Mouse (Mus musculus) midbrain, embryonic 14.5 days (tissue): Measurements from ENCODE around the gene Retsat. TPM values are rescaled to one million over a fixed set of nuclear protein-coding genes. Genes with fewer than 3 reads are reported as not detected.

Experiments used
- ATAC-seq: fragments of 200-750 bp; cut with Nextera tagmentation; 2 replicates; pipeline ENCODE4 v1.8.0; 2017; ENCODE audit warnings: moderate number of reproducible peaks, moderate library complexity; ENCODE audit not compliant: low FRiP score, low TSS enrichment
- DNase-seq: peaks from one replicate; pipeline ENCODE4 v3.0.0-alpha.2; 2015
- H3K27ac ChIP-seq: fragments of 300-500 bp; sonication (generic); replicated peaks from 2 replicates; pipeline ENCODE4 v1.5.1; 2014; ENCODE audit warnings: mild to moderate bottlenecking, low read depth, low read length, moderate library complexity
- H3K27me3 ChIP-seq: fragments of 300-500 bp; sonication (generic); 2 replicates; pipeline ENCODE4 v1.6.1; 2014; ENCODE audit warnings: low read length, control low read depth, mixed read lengths; ENCODE audit not compliant: control insufficient read depth, insufficient read depth
- H3K36me3 ChIP-seq: fragments of 300-500 bp; sonication (generic); 2 replicates; pipeline ENCODE4 v1.6.1; 2014; ENCODE audit warnings: low read length, control low read depth; ENCODE audit not compliant: control insufficient read depth, insufficient read depth
- H3K4me1 ChIP-seq: fragments of 300-500 bp; sonication (generic); 2 replicates; pipeline ENCODE4 v1.6.1; 2014; ENCODE audit warnings: mild to moderate bottlenecking, antibody characterized with exemption, low read length, control low read depth; ENCODE audit not compliant: control insufficient read depth, insufficient read depth
- H3K4me2 ChIP-seq: fragments of 300-500 bp; sonication (generic); 2 replicates; pipeline ENCODE4 v1.6.1; 2014; ENCODE audit warnings: mild to moderate bottlenecking, low read length, moderate library complexity
- H3K4me3 ChIP-seq: fragments of 300-500 bp; sonication (generic); replicated peaks from 2 replicates; pipeline ENCODE4 v1.5.1; 2014; ENCODE audit warnings: low read depth, low read length
- H3K9ac ChIP-seq: fragments of 300-500 bp; sonication (generic); replicated peaks from 2 replicates; pipeline ENCODE4 v1.6.1; 2014; ENCODE audit warnings: mild to moderate bottlenecking, low read length, moderate library complexity
- H3K9me3 ChIP-seq: fragments of 300-500 bp; sonication (generic); 2 replicates; pipeline ENCODE4 v1.6.1; 2016; ENCODE audit warnings: low read length, control low read depth, mixed read lengths; ENCODE audit not compliant: control insufficient read depth
- WGBS: fragments of 180-500 bp; shearing (Covaris S2); extraction: QIAGEN DNeasy Blood & Tissue Kit; methylation state at CpG from one replicate; pipeline ENCODE4 v1.1.7; 2014; 5-methylcytosine and 5-hydroxymethylcytosine counted together
- polyA plus RNA-seq: library from polyadenylated mRNA; unstranded; fragments of >200 nt; fragmentation: Nextera tagmentation; extraction: Ambion mirVana; gene quantifications from 2 replicates; pipeline ENCODE4 v1.2.1, GENCODE M21; 2014

Gene Retsat
- 4.2 and 5.1 TPM in 2 replicates for polyA plus RNA-seq

DNA sequence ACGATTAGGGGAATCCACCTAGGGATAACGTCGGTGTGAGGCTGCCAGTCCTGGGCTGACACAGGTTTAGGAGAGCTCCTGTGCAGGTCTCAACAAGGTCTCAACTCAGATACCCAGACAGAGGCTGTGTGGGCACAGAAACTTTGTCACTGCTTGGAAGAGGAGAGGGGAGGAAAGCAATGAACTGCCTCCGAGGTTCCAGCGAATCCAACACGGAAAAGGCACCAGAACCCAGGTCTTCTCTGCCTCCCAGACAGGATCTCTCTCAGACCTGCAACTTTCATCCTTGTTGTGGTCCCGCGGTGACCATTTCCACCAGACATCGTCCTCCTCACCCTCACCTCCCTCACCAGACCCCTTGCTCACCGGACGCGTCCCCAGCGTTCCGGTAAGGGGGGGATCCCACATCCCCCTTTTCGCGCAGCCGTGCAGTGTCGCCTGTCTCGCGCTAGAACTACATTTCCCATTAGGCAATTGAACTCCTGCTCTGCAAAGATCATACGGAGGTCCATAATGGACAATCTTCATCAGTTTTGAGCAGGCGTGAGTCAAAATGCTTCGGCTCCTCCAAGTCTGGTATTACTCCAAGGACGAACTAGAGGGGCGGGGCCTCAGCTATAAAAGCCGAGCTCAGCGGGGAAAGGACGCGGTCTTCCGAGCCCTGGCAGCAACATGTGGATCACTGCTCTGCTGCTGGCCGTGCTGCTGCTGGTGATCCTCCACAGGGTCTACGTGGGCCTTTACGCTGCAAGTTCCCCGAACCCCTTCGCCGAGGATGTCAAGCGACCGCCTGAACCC, at the start of gene Retsat, which contains the start of gene Elmod3:
TSS of gene Retsat (plus strand) at position 520 of the 798 bp plus-strand sequence.
TSS of gene Elmod3 (minus strand) at position 458 of the 798 bp plus-strand sequence.
- H3K9me3 ChIP-seq = no peaks in the 10 kb centered on the region
- peak within 1 kb of the TSS; percentile 69 for H3K9ac ChIP-seq
- peak; percentile 90 for ATAC-seq
- no peaks in the 10 kb centered on the region for H3K27me3 ChIP-seq
- H3K27ac ChIP-seq = peak within 1 kb of the TSS; percentile 46
- H3K4me3 ChIP-seq = peak within 1 kb of the TSS; percentile 61
- DNase-seq = peak; percentile 95
- 1% methylated on average over 38 of the region's 38 CpGs for WGBS
- peaks cover 13% of the 10 kb centered on the region; the same call in 1 of the 2 replicates for H3K4me1 ChIP-seq
- H3K4me2 ChIP-seq = peak within 1 kb of the TSS; percentile 58
- no peaks in the 10 kb centered on the region for H3K36me3 ChIP-seq

- no peak overlapping the region for H3K4me3 ChIP-seq
- ATAC-seq (no peak), DNase-seq (no peak)
- no peak overlapping the region for H3K9ac ChIP-seq
- peaks cover 14% of the 10 kb centered on the region; the same call in 1 of the 2 replicates for H3K4me1 ChIP-seq
- no peaks in the 10 kb centered on the region for H3K27me3 ChIP-seq
- 74% methylated on average over 9 of the region's 9 CpGs for WGBS
- H3K9me3 ChIP-seq = no peaks in the 10 kb centered on the region
- H3K4me2 ChIP-seq = no peak overlapping the region
- no peaks in the 10 kb centered on the region for H3K36me3 ChIP-seq
- H3K27ac ChIP-seq = no peak overlapping the region
These were observed 49.2 kb upstream of the Retsat start for GRCm38 (mm10) chr6:72549041-72549580.

- Histone ChIP-seq H3K4me1 (peaks cover 14% of the 10 kb centered on the region; the same call in 1 of the 2 replicates), H3K4me2 (no peak overlapping the region), H3K27me3 (no peaks in the 10 kb centered on the region), H3K9me3 (no peaks in the 10 kb centered on the region), H3K9ac (no peak overlapping the region), H3K27ac (no peak overlapping the region), H3K36me3 (no peaks in the 10 kb centered on the region), H3K4me3 (no peak overlapping the region)
- ATAC-seq (no peak), DNase-seq (no peak)
- WGBS = 69% methylated on average over 6 of the region's 6 CpGs
These were observed 48.2 kb upstream of the Retsat start for GRCm38 (mm10) chr6:72550025-72550424.

DNA sequence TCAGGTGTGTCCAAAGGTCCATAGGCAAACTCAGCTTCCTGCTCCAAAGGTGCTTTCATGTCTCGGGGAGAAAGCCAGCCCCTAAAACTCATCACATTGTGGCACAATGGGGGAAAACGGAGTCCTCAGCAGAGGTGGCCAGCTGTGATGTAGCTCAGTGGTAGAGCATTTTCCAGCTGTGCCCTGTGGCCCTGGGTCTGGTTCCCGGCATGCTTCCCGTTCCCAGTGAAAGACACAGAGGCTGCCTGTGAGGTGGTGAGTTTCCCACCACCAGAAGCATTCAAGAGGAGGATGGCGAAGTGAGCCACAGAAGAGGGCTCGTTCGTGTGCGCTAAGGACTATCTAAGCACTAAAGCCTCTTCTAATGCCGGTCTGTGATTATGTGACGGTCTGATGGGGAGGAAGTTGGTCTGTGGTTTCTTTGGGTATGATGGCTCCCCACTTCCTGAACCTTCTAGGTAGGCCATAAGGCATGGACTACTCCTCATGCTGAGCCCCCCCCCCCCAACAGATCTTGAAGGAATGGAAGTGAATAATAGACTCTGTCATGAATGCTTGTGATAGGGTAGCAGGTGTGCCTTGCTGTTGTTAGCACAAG, 47.7 kb upstream of the Retsat start:
- no peak overlapping the region for H3K27ac ChIP-seq
- H3K4me1 ChIP-seq = peaks cover 14% of the 10 kb centered on the region; the same call in 1 of the 2 replicates
- H3K9ac ChIP-seq = no peak overlapping the region
- H3K4me3 ChIP-seq = no peak overlapping the region
- no peak overlapping the region for H3K4me2 ChIP-seq
- H3K36me3 ChIP-seq = no peaks in the 10 kb centered on the region
- no peak for ATAC-seq
- no peaks in the 10 kb centered on the region for H3K9me3 ChIP-seq
- WGBS = 88% methylated on average over 10 of the region's 10 CpGs
- DNase-seq = no peak
- H3K27me3 ChIP-seq = no peaks in the 10 kb centered on the region

DNA sequence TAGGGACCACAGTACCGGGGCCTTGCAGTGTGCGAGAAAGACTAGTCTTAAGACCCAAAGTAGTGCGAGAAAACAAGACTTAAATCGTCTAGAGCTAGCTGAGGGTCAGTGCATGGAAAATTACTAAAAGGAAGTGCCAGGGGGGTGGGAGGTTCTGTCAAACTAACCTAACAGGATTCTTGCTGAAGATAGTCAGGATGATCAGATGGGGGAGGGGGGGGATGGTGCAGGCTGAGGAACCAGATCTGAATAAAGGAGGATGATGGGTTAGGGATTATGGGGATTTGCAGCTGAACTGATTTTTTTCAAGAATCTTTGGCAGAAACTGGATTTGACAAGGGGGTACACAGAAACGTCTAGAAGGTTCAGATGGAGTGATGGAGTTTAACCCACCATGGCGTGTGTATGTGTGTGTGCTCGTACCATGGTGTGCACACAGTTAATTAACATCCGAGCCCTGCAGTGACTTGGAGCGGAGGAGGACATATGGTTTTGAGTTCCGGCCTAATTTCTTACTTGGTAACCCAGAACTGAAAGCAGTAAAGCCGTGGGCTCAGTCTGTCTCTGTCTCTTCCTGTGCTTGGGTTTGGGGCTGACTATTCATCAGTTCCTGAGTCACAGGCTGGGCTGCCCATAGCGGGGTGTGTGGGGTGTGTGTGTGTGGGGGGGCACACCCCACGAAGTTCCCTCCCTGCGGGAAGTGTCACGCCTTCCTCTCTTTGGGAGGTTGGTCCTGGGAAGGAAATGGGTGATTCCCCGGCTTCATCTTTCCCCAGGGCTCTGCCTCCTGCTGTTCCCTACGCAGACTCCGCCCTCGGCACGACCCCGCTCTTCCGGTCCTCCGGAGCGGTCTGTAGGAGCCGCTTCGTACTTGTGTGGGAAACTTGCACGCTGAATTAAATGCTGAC, 45.9 kb upstream of the Retsat start:
- Histone ChIP-seq H3K4me1 (peaks cover 14% of the 10 kb centered on the region; the same call in 1 of the 2 replicates), H3K9me3 (no peaks in the 10 kb centered on the region), H3K4me2 (peak overlapping the region; percentile 75), H3K36me3 (no peaks in the 10 kb centered on the region), H3K27ac (peak overlapping the region; percentile 64; the same call in 1 of the 2 replicates), H3K27me3 (no peaks in the 10 kb centered on the region), H3K4me3 (peak overlapping the region; percentile 38), H3K9ac (peak overlapping the region; percentile 55)
- DNase-seq (peak; percentile 80), ATAC-seq (peak; percentile 83)
- WGBS = 17% methylated on average over 27 of the region's 27 CpGs

DNA sequence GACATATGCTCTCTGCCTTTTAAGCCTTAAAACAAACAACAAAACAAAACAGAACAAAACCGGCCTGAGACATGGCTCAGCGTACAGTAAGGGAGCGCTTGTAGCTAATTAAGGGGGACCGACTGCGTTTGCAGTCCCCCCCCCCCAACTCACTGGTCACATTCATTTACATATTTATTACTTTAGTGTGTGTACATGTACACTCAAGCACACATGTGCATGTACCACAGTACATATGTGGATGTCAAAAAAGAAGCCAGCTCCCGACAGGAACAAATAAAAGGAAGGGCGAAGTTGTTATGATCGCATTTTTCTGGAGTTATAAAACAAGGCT, 45.2 kb upstream of the Retsat start:
- Histone ChIP-seq H3K4me3 (peak overlapping the region; percentile 38), H3K36me3 (no peaks in the 10 kb centered on the region), H3K27ac (0 out of 2 replicates have a peak overlapping the region, but pooled peaks have one; percentile 64), H3K4me1 (peaks cover 14% of the 10 kb centered on the region; the same call in 1 of the 2 replicates), H3K4me2 (peak overlapping the region; percentile 75), H3K9me3 (no peaks in the 10 kb centered on the region), H3K27me3 (no peaks in the 10 kb centered on the region), H3K9ac (peak overlapping the region; percentile 55)
- 18% methylated on average over 8 of the region's 8 CpGs for WGBS
- no peak for DNase-seq
- ATAC-seq = no peak; the same call in 1 of the 2 replicates

- Histone ChIP-seq H3K27ac (no peak overlapping the region), H3K4me1 (no peaks in the 10 kb centered on the region), H3K4me2 (no peak overlapping the region), H3K36me3 (no peaks in the 10 kb centered on the region), H3K9me3 (no peaks in the 10 kb centered on the region), H3K9ac (no peak overlapping the region), H3K4me3 (no peak overlapping the region), H3K27me3 (no peaks in the 10 kb centered on the region)
- ATAC-seq (no peak), DNase-seq (no peak)
- WGBS = 67% methylated on average over 8 of the region's 8 CpGs
These were observed 37.5 kb upstream of the Retsat start for GRCm38 (mm10) chr6:72560801-72561200.

DNA sequence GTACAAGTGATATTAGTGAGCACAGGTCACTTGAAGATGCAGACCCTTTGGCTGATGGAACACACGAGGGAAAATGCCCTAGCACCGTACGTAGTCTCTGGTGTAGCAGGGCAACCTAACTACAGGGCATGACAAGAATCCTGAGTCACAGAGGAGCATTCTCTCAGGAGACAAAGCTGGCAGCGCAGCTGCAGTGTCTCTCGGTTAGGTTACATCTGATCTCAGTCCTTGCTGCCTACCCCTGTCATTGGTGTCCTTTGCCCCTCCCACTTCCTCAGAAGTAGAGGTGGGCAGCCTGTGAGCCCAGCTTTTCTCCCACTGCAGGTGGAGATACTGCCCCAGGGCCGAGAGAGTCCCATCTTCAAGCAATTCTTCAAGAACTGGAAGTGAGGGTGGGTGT, 35.8 kb upstream of the Retsat start:
- H3K9me3 ChIP-seq = no peaks in the 10 kb centered on the region
- WGBS = 49% methylated on average over 6 of the region's 6 CpGs
- H3K4me3 ChIP-seq = no peak overlapping the region
- no peak overlapping the region for H3K27ac ChIP-seq
- H3K27me3 ChIP-seq = no peaks in the 10 kb centered on the region
- DNase-seq (no peak), ATAC-seq (no peak)
- no peak overlapping the region for H3K9ac ChIP-seq
- H3K36me3 ChIP-seq = no peaks in the 10 kb centered on the region
- H3K4me2 ChIP-seq = no peak overlapping the region
- H3K4me1 ChIP-seq = no peaks in the 10 kb centered on the region
